11 mouse cellular contexts compared by ENCODE assay signal in the genomic region with DNA sequence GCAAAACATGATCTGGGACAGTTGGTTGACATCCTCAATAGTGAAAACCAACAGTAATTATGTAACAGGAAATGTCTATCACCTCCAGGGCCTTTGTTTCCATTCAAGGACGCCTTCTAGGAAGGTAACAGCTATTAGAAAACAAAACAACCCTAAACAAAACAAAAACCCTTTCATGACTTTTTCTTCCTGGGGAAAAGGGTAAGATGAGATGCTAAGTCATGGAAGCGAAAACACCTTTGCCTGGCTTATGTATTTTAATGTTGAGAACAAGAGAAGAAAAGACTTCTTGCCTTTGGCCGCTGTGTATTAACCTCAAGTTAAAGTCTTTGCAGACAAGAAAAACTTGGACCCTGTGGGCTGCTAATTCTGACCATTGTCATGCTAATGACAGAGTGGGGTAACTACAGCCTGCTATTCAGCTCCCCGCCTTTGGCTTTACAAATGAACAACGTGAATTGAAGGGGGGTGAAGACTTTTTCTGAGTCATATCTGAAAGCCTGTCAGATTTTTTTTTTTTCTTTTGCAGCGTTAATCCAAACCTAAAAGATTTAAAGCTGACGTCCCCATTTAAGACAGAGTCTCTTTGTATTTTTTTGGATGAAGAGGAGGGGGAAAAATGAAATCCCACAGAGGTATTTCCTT. TPM values are rescaled to one million over a fixed set of nuclear protein-coding genes. Genes with fewer than 3 reads are reported as not detected.
DNase-seq lines count a peak whose midpoint lies in the region; ATAC-seq and TF ChIP-seq lines count a peak whose summit lies in the region.
"Had no signal": no experiment of that assay in that cellular context is flagged by ENCODE, and none has a peak within 500 bp of the region (broad histone marks: within the 10 kb centered on the region; RNA-seq: fewer than 3 reads in every experiment).

No protein-coding gene starts in this region.

- H3K27me3 ChIP-seq in heart, embryonic 14.5 days (ENCODE audit: control insufficient read depth, insufficient read depth, low read length): no peaks in the 10 kb centered on the region
- no peaks in the 10 kb centered on the region for H3K27me3 ChIP-seq in heart, adult 2 months (ENCODE audit: control insufficient read depth, insufficient read depth, low read length)
- peaks cover 46% of the 10 kb centered on the region for H3K27me3 ChIP-seq in hindbrain, embryonic 10.5 days (ENCODE audit: insufficient read depth, poor library complexity, severe bottlenecking)
- H3K27me3 ChIP-seq in midbrain, embryonic 16.5 days (ENCODE audit: control insufficient read depth, insufficient read depth, low read depth, low read length): peaks cover 20% of the 10 kb centered on the region

- no peak for TF ChIP-seq CTCF in heart, adult 2 months (IDR thresholded peaks at IDR 0.05)
- TF ChIP-seq CTCF in brain, embryonic 14.5 days (IDR thresholded peaks at IDR 0.05; ENCODE audit: borderline replicate concordance, extremely low read depth, insufficient read depth, insufficient read length): no peak

- no peak overlapping the region for H3K27ac ChIP-seq in heart, embryonic 14.5 days (replicated peaks in 1 of 2; ENCODE audit: control insufficient read depth in 1 of 2, insufficient read depth in 1 of 2, low read depth in 2 of 2, low read length in 2 of 2)
- no peak overlapping the region for H3K27ac ChIP-seq in heart, adult 2 months
- H3K27ac ChIP-seq in hindbrain, embryonic 10.5 days: peak overlapping the region; percentile 88
- no peak overlapping the region for H3K27ac ChIP-seq in midbrain, embryonic 16.5 days (ENCODE audit: low read length)

- intact Hi-C loops in heart, adult 2 months (cut with DNase I): no loop called here

- no peak for TF ChIP-seq POLR2A in heart, adult 2 months (IDR thresholded peaks at IDR 0.05; ENCODE audit: insufficient read depth, low read depth, low read length)
- TF ChIP-seq POLR2A in brain, embryonic 14.5 days (IDR thresholded peaks at IDR 0.05; ENCODE audit: borderline replicate concordance, extremely low read depth, insufficient read depth, insufficient read length, poor library complexity, severe bottlenecking): no peak

- no peak overlapping the region for H3K4me3 ChIP-seq in heart, embryonic 14.5 days (ENCODE audit: control insufficient read depth in 1 of 2, insufficient read depth in 1 of 2, low read depth in 1 of 2, low read length in 2 of 2)
- H3K4me3 ChIP-seq in heart, adult 2 months: no peak overlapping the region
- H3K4me3 ChIP-seq in hindbrain, embryonic 10.5 days: peak overlapping the region; percentile 35
- no peak overlapping the region for H3K4me3 ChIP-seq in midbrain, embryonic 16.5 days (ENCODE audit: low read depth, low read length)

- peaks cover 3 to 8% of the 10 kb centered on the region in 2 experiments for H3K4me1 ChIP-seq in heart, embryonic 14.5 days (ENCODE audit: control insufficient read depth in 2 of 2, insufficient read depth in 2 of 2, low read length in 2 of 2)
- no peaks in the 10 kb centered on the region for H3K4me1 ChIP-seq in heart, adult 2 months (ENCODE audit: control insufficient read depth, insufficient read depth, low read length)
- peaks cover 36% of the 10 kb centered on the region for H3K4me1 ChIP-seq in hindbrain, embryonic 10.5 days (replicated peaks)
- peaks cover 11% of the 10 kb centered on the region for H3K4me1 ChIP-seq in midbrain, embryonic 16.5 days (ENCODE audit: control insufficient read depth, insufficient read depth, low read length)

- no peaks in the 10 kb centered on the region for H3K36me3 ChIP-seq in heart, embryonic 14.5 days (ENCODE audit: control insufficient read depth, insufficient read depth, low read length)
- H3K36me3 ChIP-seq in heart, adult 2 months (ENCODE audit: control insufficient read depth, insufficient read depth, low read length): no peaks in the 10 kb centered on the region
- H3K36me3 ChIP-seq in hindbrain, embryonic 10.5 days: no peaks in the 10 kb centered on the region
- 0 out of 2 replicates have a peak, but pooled peaks cover 8% of the 10 kb centered on the region for H3K36me3 ChIP-seq in midbrain, embryonic 16.5 days (ENCODE audit: control insufficient read depth, insufficient read depth, low read length)

- H3K9ac ChIP-seq in heart, embryonic 14.5 days (ENCODE audit: low read length): no peak overlapping the region
- H3K9ac ChIP-seq in heart, adult 2 months (ENCODE audit: low read depth, low read length): no peak overlapping the region
- H3K9ac ChIP-seq in midbrain, embryonic 16.5 days (ENCODE audit: low read depth, low read length): no peak overlapping the region

- WGBS in heart, embryonic 14.5 days: 36% methylated on average over 7 of the region's 7 CpGs
- WGBS in heart, adult 2 months: 47% methylated on average over 7 of the region's 7 CpGs
- 7% methylated on average over 7 of the region's 7 CpGs for WGBS in hindbrain, embryonic 10.5 days
- 11% methylated on average over 7 of the region's 7 CpGs for WGBS in midbrain, embryonic 16.5 days

- H3K9me3 ChIP-seq in heart, embryonic 14.5 days (ENCODE audit: control insufficient read depth, low read length): no peaks in the 10 kb centered on the region
- no peaks in the 10 kb centered on the region for H3K9me3 ChIP-seq in hindbrain, embryonic 10.5 days
- no peaks in the 10 kb centered on the region for H3K9me3 ChIP-seq in midbrain, embryonic 16.5 days (replicated peaks; ENCODE audit: control insufficient read depth, low read length, poor library complexity, severe bottlenecking)

- ATAC-seq in heart, embryonic 14.5 days (ENCODE audit: insufficient number of reproducible peaks, insufficient read depth, low FRiP score, low read depth): no peak
- peak; percentile 69; the same call in 1 of the 2 replicates for ATAC-seq in midbrain, embryonic 16.5 days
- ATAC-seq: activated CD4-positive, CD25-positive, alpha-beta regulatory T cell, adult 4 months had no signal

- no peaks in the 10 kb centered on the region for H3K79me2 ChIP-seq in heart, adult 2 months (replicated peaks; ENCODE audit: control insufficient read depth, insufficient read depth, low read length)

- TF ChIP-seq EP300 in heart, adult 2 months (IDR thresholded peaks at IDR 0.05; ENCODE audit: insufficient read depth, low read depth, low read length): no peak

- DNase-seq in heart, adult 2 months: no peak
- peak; percentile 81 for DNase-seq in brain, embryonic 14.5 days (ENCODE audit: low read depth)
- no peak for DNase-seq in hindbrain, embryonic 10.5 days (ENCODE audit: low spot score)
- no peak for DNase-seq in right cerebral cortex, postnatal 36 days (ENCODE audit: low spot score in 2 of 2)
- no peak for DNase-seq in urinary bladder, postnatal 10 days (ENCODE audit: low spot score)
- DNase-seq in thymus, postnatal 14 days: no peak

- H3K4me2 ChIP-seq in heart, embryonic 14.5 days (ENCODE audit: low read length): peak overlapping the region; percentile 26
- H3K4me2 ChIP-seq in midbrain, embryonic 16.5 days (ENCODE audit: low read length): no peak overlapping the region; the same call in 1 of the 2 replicates

RNA-seq across cellular contexts. Expression of a gene that starts 25.6 kb away (rescaled TPM):
- polyA plus RNA-seq in heart, embryonic 14.5 days (2014; fragmentation: Nextera tagmentation; extraction: Ambion mirVana): 0.96 and 1.4 TPM in 2 replicates
- total RNA-seq in heart, adult 2 months (2021): 1 to 10 TPM in 1 of 2 experiments, under 1 TPM in 1; 0.59 to 1.2 TPM
- 0.80 and 1.5 TPM in 2 replicates for polyA plus RNA-seq in heart, adult 2 months (2012; rRNA removed)
- polyA plus RNA-seq in brain, embryonic 14.5 days (2012; rRNA removed): 7.5 and 12.6 TPM in 2 replicates
- polyA plus RNA-seq in hindbrain, embryonic 10.5 days (2016; fragmentation: Nextera tagmentation; extraction: Ambion mirVana): 6.7 and 7.3 TPM in 2 replicates
- 16.3 and 19.5 TPM in 2 replicates for polyA plus RNA-seq in midbrain, embryonic 16.5 days (2015; fragmentation: Nextera tagmentation; extraction: Ambion mirVana)
- total RNA-seq: neutrophil, adult 5-6 weeks had no signal
- polyA plus RNA-seq: C2C12 had no signal
